Mouse (Mus musculus) gonadal fat pad, adult 2 months (tissue): ENCODE data around the gene A930004D18Rik. TPM values are rescaled to one million over a fixed set of nuclear protein-coding genes. Genes with fewer than 3 reads are reported as not detected.

Experiments used
- DNase-seq: peaks from one replicate; pipeline ENCODE4 v3.0.0-alpha.2; 2012; ENCODE audit warnings: low read depth
- polyA plus RNA-seq: library from polyadenylated mRNA; depleted of rRNA; stranded (reverse); fragments of >200 nt; gene quantifications from 2 replicates; pipeline ENCODE4 v1.2.3, GENCODE M21; 2012; rRNA removed

Gene A930004D18Rik
- 2.2 and 2.3 TPM in 2 replicates for polyA plus RNA-seq

DNA sequence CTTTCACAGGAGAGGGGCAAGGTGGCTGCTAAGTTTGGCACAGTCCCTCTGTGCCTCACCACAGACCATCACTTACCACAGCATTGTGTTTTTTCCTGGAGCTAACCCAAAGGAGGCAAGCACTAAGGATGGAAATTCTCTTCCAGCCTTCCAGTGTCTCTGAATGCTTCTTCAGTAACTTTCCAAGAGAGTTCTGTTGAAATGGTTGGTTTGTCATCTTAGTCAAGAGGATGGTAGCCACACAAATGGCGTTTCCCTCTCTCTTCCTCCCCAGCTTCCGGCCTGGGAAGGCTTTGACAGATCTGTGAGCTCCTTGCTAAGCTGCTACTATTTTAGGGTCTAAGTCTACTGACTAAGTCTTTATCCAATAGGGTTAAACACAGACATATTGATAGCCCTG lies at the start of gene A930004D18Rik:
TSS of gene A930004D18Rik (minus strand) at position 247 of the 400 bp plus-strand sequence.
- DNase-seq = no peak

DNA sequence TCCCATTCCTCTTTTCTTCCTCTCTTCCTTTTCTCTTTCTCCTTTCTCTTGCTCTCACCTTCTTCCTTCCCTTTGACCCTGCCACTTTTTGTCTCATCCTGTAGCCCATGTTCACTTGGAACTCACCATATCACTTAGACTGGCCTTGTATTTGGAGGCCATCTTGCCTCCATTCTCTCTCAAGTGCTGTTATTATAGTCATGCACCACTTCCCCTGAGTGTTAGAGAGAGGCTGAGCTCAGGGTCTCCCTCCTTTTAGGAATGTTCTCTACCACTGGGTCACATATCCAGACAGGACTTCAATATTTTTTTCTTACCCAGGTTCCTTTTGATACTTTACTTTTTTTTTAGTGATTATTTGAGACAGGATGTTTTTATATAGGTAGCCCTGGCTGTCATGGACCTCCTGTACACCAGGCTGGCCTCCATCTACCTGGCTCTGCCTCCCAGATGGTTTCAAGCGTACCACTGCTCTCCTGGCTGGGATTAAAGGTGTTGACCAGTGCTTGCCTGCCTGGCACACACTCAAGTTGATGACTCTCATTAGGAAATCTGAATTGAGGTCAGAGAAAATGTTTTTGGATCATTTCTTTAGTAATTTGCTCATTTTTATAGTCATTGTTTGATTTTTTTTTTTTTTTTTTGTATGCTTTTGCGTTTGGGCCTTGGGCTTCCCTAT lies 42.8 kb upstream of the A930004D18Rik start:
- no peak for DNase-seq

GRCm38 (mm10) chr2:18071947-18072346 lies 34.4 kb upstream of the A930004D18Rik start:
- no peak for DNase-seq

DNA sequence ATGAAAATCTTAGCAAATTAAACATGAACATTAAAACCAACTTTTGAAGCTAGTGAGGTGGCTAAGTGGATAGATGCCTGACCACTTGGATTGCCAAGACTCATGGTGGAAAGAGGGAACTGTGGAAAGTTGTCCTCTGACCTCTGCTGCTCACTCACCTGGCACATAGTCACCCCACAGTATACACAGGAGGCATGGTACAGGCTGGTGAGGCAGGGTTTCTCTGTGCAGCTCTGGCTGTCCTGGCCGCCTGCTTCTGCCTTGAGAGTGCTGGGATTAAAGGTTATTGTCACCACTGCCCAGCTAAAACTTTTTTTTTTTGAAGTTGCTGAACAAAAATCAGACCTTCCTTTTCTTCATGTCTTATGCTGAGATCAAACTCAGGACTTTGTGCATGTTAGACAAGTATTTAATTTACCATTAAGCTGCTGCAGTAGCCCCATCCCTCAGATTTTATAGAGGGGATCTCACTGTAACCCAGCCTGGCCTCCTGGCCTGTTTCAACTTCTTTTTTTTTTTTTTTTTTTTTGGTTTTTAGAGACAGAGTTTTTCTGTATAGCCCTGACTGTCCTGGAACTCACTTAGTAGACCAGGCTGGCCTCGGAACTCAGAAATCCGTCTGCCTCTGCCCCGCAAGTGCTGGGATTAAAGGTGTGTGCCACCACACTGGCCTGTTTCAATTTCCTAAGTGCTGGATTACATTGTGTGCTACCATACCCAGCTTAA lies 30.7 kb upstream of the A930004D18Rik start:
- no peak for DNase-seq

- no peak for DNase-seq
Observed at GRCm38 (mm10) chr2:18066436-18066835, 28.9 kb upstream of the A930004D18Rik start.

DNA sequence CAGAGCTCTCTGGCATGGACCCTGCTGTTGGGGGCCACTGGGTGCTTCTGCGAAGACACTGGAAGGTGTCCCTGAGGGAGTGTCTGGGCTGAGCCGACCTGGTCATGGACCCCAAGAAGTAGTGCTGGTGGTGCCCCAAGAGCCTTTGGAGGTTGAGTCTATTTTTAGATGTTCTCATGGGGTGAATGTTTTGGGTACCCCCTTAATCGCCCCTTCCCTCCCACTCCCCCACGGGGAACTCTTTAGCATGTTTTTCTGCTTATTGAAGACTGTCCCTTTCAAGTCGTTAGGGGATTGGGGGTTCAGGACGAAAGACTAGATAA lies 28.1 kb upstream of the A930004D18Rik start:
- DNase-seq = no peak

DNA sequence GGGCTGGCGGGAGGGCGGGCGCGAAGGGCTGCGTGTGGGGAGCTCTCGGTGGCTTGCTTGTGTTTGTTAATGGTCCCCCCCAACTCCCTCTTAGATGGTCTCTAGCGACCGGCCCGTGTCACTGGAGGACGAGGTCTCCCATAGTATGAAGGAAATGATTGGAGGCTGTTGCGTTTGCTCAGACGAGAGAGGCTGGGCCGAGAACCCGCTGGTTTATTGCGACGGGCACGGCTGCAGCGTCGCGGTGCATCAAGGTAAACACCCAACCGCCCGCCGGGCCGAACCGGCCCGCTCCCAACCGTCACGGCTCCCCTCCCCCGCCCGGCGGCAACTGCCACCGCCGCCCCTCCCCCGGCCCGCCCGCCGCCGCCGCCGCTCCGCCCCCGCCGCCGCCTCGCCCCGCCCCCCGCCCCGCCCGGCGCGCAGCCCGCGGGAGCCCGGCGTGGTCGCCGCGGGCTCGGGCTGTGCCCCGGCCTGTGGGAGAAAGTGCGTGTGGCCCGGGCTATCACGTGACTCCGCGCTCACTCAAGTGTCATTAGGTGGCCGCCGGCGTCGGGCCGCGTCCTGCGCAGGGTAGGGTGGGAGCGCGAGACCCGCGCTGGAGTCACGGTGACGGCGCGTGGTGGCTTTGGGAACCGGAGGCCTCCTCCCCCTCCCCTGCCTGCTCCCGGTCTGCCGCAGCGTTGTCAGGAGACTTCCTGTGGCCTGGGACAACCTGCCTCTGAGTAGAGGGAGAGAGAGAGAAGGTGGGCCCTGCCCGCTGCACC lies 27.6 kb upstream of the A930004D18Rik start:
- DNase-seq = no peak

GRCm38 (mm10) chr2:18064356-18064858 lies 26.9 kb upstream of the A930004D18Rik start:
- no peak for DNase-seq

GRCm38 (mm10) chr2:18063763-18064251 lies 26.3 kb upstream of the A930004D18Rik start:
- no peak for DNase-seq

GRCm38 (mm10) chr2:18060396-18060795 lies 22.9 kb upstream of the A930004D18Rik start:
- no peak for DNase-seq

GRCm38 (mm10) chr2:18059891-18060290 lies 22.4 kb upstream of the A930004D18Rik start:
- DNase-seq = no peak

GRCm38 (mm10) chr2:18059063-18059462 lies 21.5 kb upstream of the A930004D18Rik start:
- DNase-seq = no peak

DNA sequence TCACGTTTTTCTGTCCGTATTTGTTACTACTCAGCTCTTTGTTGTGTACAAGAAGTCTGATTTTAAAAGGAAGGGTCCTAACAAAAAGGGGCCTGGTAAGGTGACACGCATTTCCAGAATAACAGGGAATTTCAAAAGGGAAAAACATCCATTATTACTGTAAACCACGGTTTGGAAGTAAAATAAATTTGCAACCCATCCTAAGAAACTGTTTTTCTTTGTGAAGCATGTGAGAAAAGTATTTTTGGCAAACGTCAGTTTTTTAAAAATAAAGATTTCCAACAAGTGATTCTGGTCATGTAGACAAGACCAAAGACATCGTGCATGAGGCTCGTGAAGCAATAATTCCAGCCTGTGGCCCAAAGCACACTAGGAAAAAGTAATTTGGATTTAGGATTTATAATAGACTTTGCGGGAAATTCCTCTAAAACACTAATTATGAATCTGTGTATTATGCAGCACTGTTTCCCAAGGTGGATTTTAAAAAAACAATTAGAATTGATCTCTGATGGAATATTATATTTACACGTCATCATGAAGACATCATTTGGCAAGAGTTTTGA lies 20.7 kb upstream of the A930004D18Rik start:
- no peak for DNase-seq

- no peak for DNase-seq
Observed at GRCm38 (mm10) chr2:18057336-18058145, 20.0 kb upstream of the A930004D18Rik start.

DNA sequence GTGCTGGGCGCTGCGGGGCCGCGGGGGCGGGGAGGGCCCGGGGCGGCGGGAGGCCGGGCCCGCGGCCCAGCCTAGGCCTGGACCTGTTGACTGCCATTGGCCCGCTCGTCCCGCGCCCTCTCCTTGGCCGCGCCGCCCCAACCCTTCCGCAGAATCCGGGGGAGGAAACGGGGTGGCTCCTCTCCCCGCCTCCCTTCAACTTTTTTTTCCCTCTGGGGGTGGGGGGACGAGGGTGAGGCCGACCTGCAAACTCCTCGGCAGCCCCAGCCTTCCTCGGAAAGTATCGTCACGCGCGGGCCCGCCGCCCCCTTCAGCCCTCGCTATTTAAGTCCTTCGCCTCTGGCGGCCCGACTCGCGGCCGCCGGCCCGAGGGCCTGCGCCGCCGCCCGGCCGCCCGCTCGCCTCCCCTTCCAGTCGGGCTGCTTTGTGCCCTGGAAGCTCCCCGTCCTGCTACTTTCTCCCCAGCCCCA lies 19.3 kb upstream of the A930004D18Rik start:
- DNase-seq = no peak

- no peak for DNase-seq
Observed at GRCm38 (mm10) chr2:18055929-18056785, 18.6 kb upstream of the A930004D18Rik start.

- DNase-seq = no peak
Observed at GRCm38 (mm10) chr2:18055016-18055928, 17.7 kb upstream of the A930004D18Rik start, which contains the start of gene Mllt10. Gene Mllt10, plus strand, starts transcription at chr2:18055237.

DNA sequence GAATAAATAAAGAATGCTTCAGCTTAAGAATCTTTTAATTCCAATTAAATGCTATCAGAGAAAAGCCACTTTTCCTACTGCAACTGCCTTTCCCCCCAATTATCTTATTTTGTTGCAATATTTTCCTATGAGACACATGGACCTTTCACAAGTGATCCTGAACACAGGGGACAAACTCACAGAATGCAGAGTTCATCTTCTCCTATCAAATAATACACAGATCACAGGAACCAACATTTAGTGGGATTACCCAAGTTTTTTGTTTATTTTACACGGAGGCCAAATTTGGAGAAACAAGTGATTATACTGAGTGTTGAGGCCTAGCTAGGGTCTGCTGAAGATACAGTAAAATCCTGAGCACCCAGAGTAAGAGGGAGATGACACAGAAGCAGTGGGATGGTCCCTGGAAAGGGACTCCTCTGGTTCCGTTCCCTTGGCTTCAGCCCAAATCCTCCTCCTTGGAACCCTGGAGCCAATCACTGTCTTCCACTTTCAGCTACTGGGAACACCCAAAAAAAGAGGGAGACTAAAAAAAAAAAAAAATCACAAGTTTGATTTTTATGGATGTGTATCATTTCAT lies 16.5 kb upstream of the A930004D18Rik start:
- DNase-seq = no peak
